Mouse (Mus musculus): ENCODE results near the gene Grid1.

Grid1 gene

GRCm38 (mm10) chr14:35112327-35113275, 292.7 kb downstream of the Grid1 start:
- no peak for DNase-seq (ENCODE audit: low spot score in 2 of 2)

- no peak for DNase-seq (ENCODE audit: low spot score in 2 of 2)
Measured at GRCm38 (mm10) chr14:35113276-35113645, 293.4 kb downstream of the Grid1 start.

- DNase-seq (ENCODE audit: low spot score in 2 of 2), result no peak
Measured at GRCm38 (mm10) chr14:35115913-35116312, 296.0 kb downstream of the Grid1 start.

GRCm38 (mm10) chr14:35120089-35120488, 300.2 kb downstream of the Grid1 start:
- no peak for DNase-seq (ENCODE audit: low spot score in 2 of 2)

- DNase-seq (ENCODE audit: low spot score in 2 of 2), result no peak
Measured at GRCm38 (mm10) chr14:35120905-35121304, 301.0 kb downstream of the Grid1 start.

GRCm38 (mm10) chr14:35122111-35122510, 302.2 kb downstream of the Grid1 start:
- no peak for DNase-seq (ENCODE audit: low spot score in 2 of 2)

GRCm38 (mm10) chr14:35123260-35123875, 303.5 kb downstream of the Grid1 start:
- no peak for DNase-seq (ENCODE audit: low spot score in 2 of 2)

GRCm38 (mm10) chr14:35127616-35128015, 307.7 kb downstream of the Grid1 start:
- DNase-seq (ENCODE audit: low spot score in 2 of 2), result no peak

GRCm38 (mm10) chr14:35135056-35135455, 315.1 kb downstream of the Grid1 start:
- DNase-seq (ENCODE audit: low spot score in 2 of 2), result no peak

GRCm38 (mm10) chr14:35138069-35138468, 318.2 kb downstream of the Grid1 start:
- DNase-seq (ENCODE audit: low spot score in 2 of 2), result no peak

- DNase-seq (ENCODE audit: low spot score in 2 of 2), result no peak
Measured at GRCm38 (mm10) chr14:35139824-35140223, 319.9 kb downstream of the Grid1 start.

GRCm38 (mm10) chr14:35152450-35152849, 332.5 kb downstream of the Grid1 start:
- no peak for DNase-seq (ENCODE audit: low spot score in 2 of 2)

- DNase-seq (ENCODE audit: low spot score in 2 of 2), result no peak
Measured at GRCm38 (mm10) chr14:35153701-35154277, 333.9 kb downstream of the Grid1 start.

GRCm38 (mm10) chr14:35154364-35154763, 334.5 kb downstream of the Grid1 start:
- DNase-seq (ENCODE audit: low spot score in 2 of 2), result no peak

GRCm38 (mm10) chr14:35157069-35157655, 337.3 kb downstream of the Grid1 start:
- DNase-seq (ENCODE audit: low spot score in 2 of 2), result no peak

- DNase-seq (ENCODE audit: low spot score in 2 of 2), result no peak
Measured at GRCm38 (mm10) chr14:35159296-35159695, 339.4 kb downstream of the Grid1 start.

GRCm38 (mm10) chr14:35167451-35167850, 347.5 kb downstream of the Grid1 start:
- DNase-seq (ENCODE audit: low spot score in 2 of 2), result no peak

GRCm38 (mm10) chr14:35173861-35174260, 354.0 kb downstream of the Grid1 start:
- DNase-seq (ENCODE audit: low spot score in 2 of 2), result no peak

GRCm38 (mm10) chr14:35176021-35176420, 356.1 kb downstream of the Grid1 start:
- DNase-seq (ENCODE audit: low spot score in 2 of 2), result no peak

- no peak for DNase-seq (ENCODE audit: low spot score in 2 of 2)
Measured at GRCm38 (mm10) chr14:35179076-35179475, 359.2 kb downstream of the Grid1 start.

GRCm38 (mm10) chr14:35185399-35185798, 365.5 kb downstream of the Grid1 start:
- no peak for DNase-seq (ENCODE audit: low spot score in 2 of 2)

GRCm38 (mm10) chr14:35192256-35192655, 372.3 kb downstream of the Grid1 start:
- DNase-seq (ENCODE audit: low spot score in 2 of 2), result no peak
